Mouse (Mus musculus): ENCODE results near the gene Gnb5.

DNA sequence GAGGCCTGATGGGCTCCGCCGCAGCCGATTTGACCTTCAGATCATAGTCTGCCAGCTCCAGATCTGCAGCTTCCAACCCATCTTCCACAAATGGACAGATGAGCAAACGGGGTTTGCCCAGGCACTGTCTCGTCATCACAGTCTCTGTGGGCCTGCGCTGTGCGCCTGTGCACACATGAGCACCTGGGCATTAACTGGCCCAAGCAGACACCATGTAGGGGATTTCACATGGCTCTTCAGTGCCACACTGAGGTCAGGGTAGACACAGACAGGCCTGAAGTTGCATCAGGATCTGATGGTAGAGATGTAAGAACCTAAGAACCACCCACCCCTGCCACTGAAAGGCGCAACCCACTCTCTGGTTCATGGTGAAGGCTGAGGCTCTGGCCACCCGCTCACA lies 31.0 kb upstream of the Gnb5 start:
- no peak for TF ChIP-seq CTCF (conservative IDR thresholded peaks at IDR 0.05; ENCODE audit: low read length)
- TF ChIP-seq NANOG (IDR thresholded peaks at IDR 0.05; ENCODE audit: borderline replicate concordance, low read length), result no peak
- no peak for TF ChIP-seq POU5F1 (IDR thresholded peaks at IDR 0.05; ENCODE audit: borderline replicate concordance, low read length)

Data from E14TG2a.4 (cell line).